Mouse (Mus musculus) lung, postnatal 10 days (tissue): ENCODE results near the gene B230219D22Rik.
A peak's percentile ranks its signal among the peaks of the same experiment; 100 is the strongest.
"Not testable (repeated sequence)": the region's sequence is repeated elsewhere in the genome, so short reads cannot be mapped to it uniquely, and the experiment has no call there.

Experiments used
- DNase-seq: peaks from one replicate; pipeline ENCODE4 v3.0.0; 2021

B230219D22Rik gene

GRCm38 (mm10) chr13:55692535-55693242 is at the start of gene B230219D22Rik:
TSS of gene B230219D22Rik (plus strand) at chr13:55693124.
- DNase-seq: peak; percentile 93

- DNase-seq: peak; percentile 25
Measured at GRCm38 (mm10) chr13:55644525-55644924, 48.4 kb upstream of the B230219D22Rik start.

- peak; percentile 8 for DNase-seq
Measured at GRCm38 (mm10) chr13:55650098-55650497, 42.8 kb upstream of the B230219D22Rik start.

- DNase-seq: no peak
Measured at GRCm38 (mm10) chr13:55650980-55651379, 41.9 kb upstream of the B230219D22Rik start.

- DNase-seq: peak; percentile 58
Measured at GRCm38 (mm10) chr13:55668550-55668949, 24.4 kb upstream of the B230219D22Rik start.

- no peak for DNase-seq
Measured at GRCm38 (mm10) chr13:55672711-55673110, 20.2 kb upstream of the B230219D22Rik start.

- no peak for DNase-seq
Measured at GRCm38 (mm10) chr13:55677364-55677763, 15.6 kb upstream of the B230219D22Rik start.

- DNase-seq: no peak
Measured at GRCm38 (mm10) chr13:55682201-55682600, 10.7 kb upstream of the B230219D22Rik start.

GRCm38 (mm10) chr13:55683581-55683980 is 9.3 kb upstream of the B230219D22Rik start:
- DNase-seq: no peak

- no peak for DNase-seq
Measured at GRCm38 (mm10) chr13:55686107-55686633, 6.8 kb upstream of the B230219D22Rik start.

GRCm38 (mm10) chr13:55687927-55688602 is 4.9 kb upstream of the B230219D22Rik start:
- DNase-seq: no peak

GRCm38 (mm10) chr13:55693243-55693721 is 358 bp downstream of the B230219D22Rik start:
- DNase-seq: no peak

- DNase-seq: no peak
Measured at GRCm38 (mm10) chr13:55694110-55694509, 1.2 kb downstream of the B230219D22Rik start.

- DNase-seq: not testable (repeated sequence)
Measured at GRCm38 (mm10) chr13:55695989-55696388, 3.1 kb downstream of the B230219D22Rik start.

- no peak for DNase-seq
Measured at GRCm38 (mm10) chr13:55704301-55704700, 11.4 kb downstream of the B230219D22Rik start.

- no peak for DNase-seq
Measured at GRCm38 (mm10) chr13:55712846-55713245, 19.9 kb downstream of the B230219D22Rik start.

- DNase-seq: peak; percentile 90
Measured at GRCm38 (mm10) chr13:55714501-55715166, 21.7 kb downstream of the B230219D22Rik start, which contains the start of gene Txndc15. TSS of gene Txndc15 (plus strand) at chr13:55714650.

- DNase-seq: no peak
Measured at GRCm38 (mm10) chr13:55715167-55715512, 22.2 kb downstream of the B230219D22Rik start.

- no peak for DNase-seq
Measured at GRCm38 (mm10) chr13:55715908-55716510, 23.1 kb downstream of the B230219D22Rik start.

GRCm38 (mm10) chr13:55721516-55721915 is 28.6 kb downstream of the B230219D22Rik start:
- DNase-seq: no peak

GRCm38 (mm10) chr13:55721995-55722394 is 29.1 kb downstream of the B230219D22Rik start:
- DNase-seq: no peak

GRCm38 (mm10) chr13:55726598-55727119 is 33.7 kb downstream of the B230219D22Rik start:
- DNase-seq: peak; percentile 30
